Mouse (Mus musculus) G1E (cell line): ENCODE measurements around the gene Khdc4.

Experiments
- CTCF ChIP-seq: IDR thresholded peaks from 2 replicates; pipeline ENCODE4 v1.5.1; 2012; ENCODE audit warnings: low read depth, low read length, inconsistent platforms, mixed read lengths
- GATA1 ChIP-seq: IDR thresholded peaks from 2 replicates; pipeline ENCODE4 v1.6.1; 2012; ENCODE audit warnings: borderline replicate concordance, low read length, inconsistent platforms, mixed read lengths
- GATA2 ChIP-seq: IDR thresholded peaks from 2 replicates; pipeline ENCODE4 v1.6.1; 2012; ENCODE audit warnings: low read depth, low read length, inconsistent platforms, borderline replicate concordance
- POLR2AphosphoS5 ChIP-seq: IDR thresholded peaks from 2 replicates; pipeline ENCODE4 v1.6.1; 2012; ENCODE audit warnings: low read depth, low read length, inconsistent platforms; ENCODE audit not compliant: insufficient replicate concordance
- TAL1 ChIP-seq: conservative IDR thresholded peaks from 2 replicates; pipeline ENCODE4 v1.6.1; 2012; ENCODE audit warnings: low read depth, low read length, inconsistent platforms, mixed read lengths

GRCm38 (mm10) chr3:88698834-88699233 lies 13.2 kb downstream of the Khdc4 start:
- no peak for TF ChIP-seq CTCF
- no peak for TF ChIP-seq TAL1
- TF ChIP-seq POLR2AphosphoS5, result no peak
- no peak for TF ChIP-seq GATA1
- TF ChIP-seq GATA2, result no peak
